ENCODE assay signal across 7 mouse cellular contexts in the genomic region with DNA sequence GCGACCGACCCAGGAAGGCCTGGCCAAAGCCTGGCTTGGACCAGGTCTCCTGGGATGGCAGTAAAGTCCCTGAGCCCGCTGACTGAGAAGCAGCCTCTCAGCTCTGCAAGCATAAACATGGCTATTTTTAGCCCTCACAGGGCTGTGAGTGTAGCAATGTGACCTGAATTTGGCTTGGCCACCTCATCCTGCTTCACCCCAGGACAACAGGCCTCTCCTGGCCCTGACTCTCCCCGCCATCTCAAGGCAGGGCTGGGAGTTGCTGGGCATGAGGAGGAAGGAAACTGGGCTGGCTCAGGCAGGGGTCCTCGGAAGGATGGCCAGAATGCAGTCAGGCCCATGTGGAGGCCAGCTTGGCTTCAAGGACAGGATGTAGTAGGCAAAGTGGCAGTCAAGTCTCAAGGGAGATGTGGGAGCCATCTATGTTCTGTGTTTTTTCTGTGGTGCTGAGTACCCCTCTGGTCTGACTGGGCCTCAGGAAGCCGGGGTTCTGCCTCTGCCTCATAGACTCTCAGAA. TPM values are rescaled to one million over a fixed set of nuclear protein-coding genes. Genes with fewer than 3 reads are reported as not detected.
A peak's percentile ranks its signal among the peaks of the same experiment; 100 is the strongest.
DNase-seq lines count a peak whose midpoint lies in the region; ATAC-seq and TF ChIP-seq lines count a peak whose summit lies in the region.

No protein-coding gene starts in this region.

- H3K9me3 ChIP-seq in intestine, embryonic 15.5 days, result no peaks in the 10 kb centered on the region
- H3K9me3 ChIP-seq in lung, postnatal 0 days (ENCODE audit: low read length), result no peaks in the 10 kb centered on the region
- H3K9me3 ChIP-seq in stomach, embryonic 16.5 days (replicated peaks; ENCODE audit: control insufficient read depth, low read length), result no peaks in the 10 kb centered on the region

- TF ChIP-seq CTCF in embryonic fibroblast, embryonic 13.5 days (IDR thresholded peaks at IDR 0.05; ENCODE audit: borderline replicate concordance, insufficient read depth, low read length), result no peak
- TF ChIP-seq CTCF in lung, postnatal 0 days (IDR thresholded peaks at IDR 0.05), result peak; percentile 52

- H3K4me1 ChIP-seq in embryonic fibroblast, embryonic 13.5 days (ENCODE audit: control insufficient read depth, insufficient read depth, low read length), result peaks cover 49% of the 10 kb centered on the region
- peaks cover 79% of the 10 kb centered on the region for H3K4me1 ChIP-seq in intestine, embryonic 15.5 days (replicated peaks)
- H3K4me1 ChIP-seq in lung, postnatal 0 days (ENCODE audit: insufficient read depth, low read depth, low read length), result peaks cover 38% of the 10 kb centered on the region
- peaks cover 65% of the 10 kb centered on the region for H3K4me1 ChIP-seq in stomach, embryonic 16.5 days (ENCODE audit: control insufficient read depth, insufficient read depth, low read length)

- no peak overlapping the region for H3K4me2 ChIP-seq in intestine, embryonic 15.5 days (replicated peaks)
- H3K4me2 ChIP-seq in lung, postnatal 0 days (replicated peaks; ENCODE audit: low read depth, low read length), result no peak overlapping the region
- no peak overlapping the region for H3K4me2 ChIP-seq in stomach, embryonic 16.5 days (ENCODE audit: low read depth, low read length)

- no peaks in the 10 kb centered on the region for H3K36me3 ChIP-seq in intestine, embryonic 15.5 days
- no peaks in the 10 kb centered on the region for H3K36me3 ChIP-seq in lung, postnatal 0 days (ENCODE audit: insufficient read depth, low read length)
- no peaks in the 10 kb centered on the region for H3K36me3 ChIP-seq in stomach, embryonic 16.5 days (ENCODE audit: control insufficient read depth, insufficient read depth, low read length)

- DNase-seq in B cell, adult 2 months, result peak; percentile 69
- peak; percentile 81 for DNase-seq in Muller cell, postnatal 12 days (ENCODE audit: inconsistent ontology term)
- peak; percentile 91 for DNase-seq in lung, postnatal 0 days (ENCODE audit: low spot score)

- H3K4me3 ChIP-seq in embryonic fibroblast, embryonic 13.5 days (ENCODE audit: insufficient read depth, low read length), result no peak overlapping the region
- H3K4me3 ChIP-seq in intestine, embryonic 15.5 days (replicated peaks), result no peak overlapping the region
- H3K4me3 ChIP-seq in lung, postnatal 0 days (ENCODE audit: low read depth, low read length), result no peak overlapping the region
- H3K4me3 ChIP-seq in stomach, embryonic 16.5 days (replicated peaks; ENCODE audit: low read length), result no peak overlapping the region

- H3K9ac ChIP-seq in intestine, embryonic 15.5 days, result no peak overlapping the region
- H3K9ac ChIP-seq in lung, postnatal 0 days (replicated peaks; ENCODE audit: low read depth), result no peak overlapping the region
- 0 out of 2 replicates have a peak overlapping the region, but pooled peaks have one; percentile 26 for H3K9ac ChIP-seq in stomach, embryonic 16.5 days (ENCODE audit: low read length)

- no peak for TF ChIP-seq POLR2A in embryonic fibroblast, embryonic 13.5 days (IDR thresholded peaks at IDR 0.05; ENCODE audit: low read depth, low read length)

- ATAC-seq in intestine, embryonic 15.5 days, result no peak
- ATAC-seq in lung, postnatal 0 days, result peak; percentile 75
- ATAC-seq in stomach, embryonic 16.5 days (ENCODE audit: insufficient read depth, low FRiP score), result no peak
- no peak for ATAC-seq in inflammation-experienced regulatory T-cells, adult 6 months

- H3K27me3 ChIP-seq in intestine, embryonic 15.5 days (replicated peaks), result no peaks in the 10 kb centered on the region
- H3K27me3 ChIP-seq in lung, postnatal 0 days (replicated peaks; ENCODE audit: insufficient read depth, low read length), result no peaks in the 10 kb centered on the region
- no peaks in the 10 kb centered on the region for H3K27me3 ChIP-seq in stomach, embryonic 16.5 days (ENCODE audit: control insufficient read depth, insufficient read depth, low read length)

- 54% methylated on average over 6 of the region's 6 CpGs for WGBS in intestine, embryonic 15.5 days
- WGBS in lung, postnatal 0 days, result 21% methylated on average over 6 of the region's 6 CpGs
- WGBS in stomach, embryonic 16.5 days, result 52% methylated on average over 6 of the region's 6 CpGs

- peak overlapping the region; percentile 48 for H3K27ac ChIP-seq in embryonic fibroblast, embryonic 13.5 days (ENCODE audit: insufficient read depth, low read length)
- H3K27ac ChIP-seq in intestine, embryonic 15.5 days, result peak overlapping the region; percentile 33; the same call in 1 of the 2 replicates
- H3K27ac ChIP-seq in lung, postnatal 0 days (ENCODE audit: low read length), result peak overlapping the region; percentile 65
- peak overlapping the region; percentile 34; the same call in 1 of the 2 replicates for H3K27ac ChIP-seq in stomach, embryonic 16.5 days (ENCODE audit: low read length)

- TF ChIP-seq EP300 in lung, postnatal 0 days (IDR thresholded peaks at IDR 0.05), result 0 out of 2 replicates have a peak, but pooled peaks have one; percentile 36

RNA-seq across cellular contexts. Expression of a gene that starts 29.2 kb away (rescaled TPM):
- polyA plus RNA-seq in embryonic fibroblast, embryonic 13.5 days (2011; ENCODE audit: insufficient read length, low read depth, missing spikeins), result 61.9 and 73.9 TPM in 2 replicates
- 26.3 and 28.0 TPM in 2 replicates for polyA plus RNA-seq in intestine, embryonic 15.5 days (2015; fragmentation: Nextera tagmentation; extraction: Ambion mirVana)
- polyA plus RNA-seq in lung, postnatal 0 days (2015; fragmentation: Nextera tagmentation; extraction: Ambion mirVana), result 18.0 and 20.2 TPM in 2 replicates
- 24.0 and 26.3 TPM in 2 replicates for polyA plus RNA-seq in stomach, embryonic 16.5 days (2015; fragmentation: Nextera tagmentation; extraction: Ambion mirVana)
- polyA plus RNA-seq in inflammation-experienced regulatory T-cells, adult 6 months (2017; shearing (Covaris generic)), result 10 to 100 TPM; 24.5 to 30.1 (median 26.1) TPM
